Mouse (Mus musculus): ENCODE measurements around the gene Etv2.

Gene Etv2

GRCm38 (mm10) chr7:30588676-30589434 lies 46.8 kb downstream of the Etv2 start, which contains the start of gene Kmt2b:
Kmt2b (minus strand) TSS chr7:30588726.
- peak; percentile 95 to 98 for DNase-seq (ENCODE audit: low spot score in 2 of 2)

GRCm38 (mm10) chr7:30587842-30588667 lies 47.6 kb downstream of the Etv2 start:
- peak; percentile 36 to 38 for DNase-seq (ENCODE audit: low spot score in 2 of 2)

- no peak for DNase-seq (ENCODE audit: low spot score in 2 of 2)
These were observed 49.1 kb downstream of the Etv2 start for GRCm38 (mm10) chr7:30586455-30587020.

- no peak for DNase-seq (ENCODE audit: low spot score in 2 of 2)
These were observed 50.5 kb downstream of the Etv2 start for GRCm38 (mm10) chr7:30585170-30585569.

GRCm38 (mm10) chr7:30584339-30584738 lies 51.3 kb downstream of the Etv2 start:
- no peak for DNase-seq (ENCODE audit: low spot score in 2 of 2)

Measured in urinary bladder, postnatal 36 days (tissue).